Mouse (Mus musculus) C2C12 (cell line): ENCODE data around the gene Ino80b.

ENCODE experiments used
- CEBPB ChIP-seq: IDR thresholded peaks from one replicate; pipeline ENCODE4 v1.6.1; 2011; ENCODE audit warnings: low read depth, mild to moderate bottlenecking, control low read depth, moderate library complexity
- CTCF ChIP-seq: IDR thresholded peaks from one replicate; pipeline ENCODE4 v1.5.1; 2011; ENCODE audit not compliant: control insufficient read depth, insufficient read depth, insufficient read length

GRCm38 (mm10) chr6:83169872-83170271, 44.6 kb upstream of the Ino80b start:
- TF ChIP-seq CTCF = no peak
- no peak for TF ChIP-seq CEBPB
